Mouse (Mus musculus) splenic B cell, adult 2 months (primary cell): ENCODE measurements at regions not wholly inside any gene's neighbourhood (a gene's known extent, or its start where the extent isn't known, plus 50 kb on each side); places are given as distances from the start of the nearest gene placed in this dataset.
A peak's percentile ranks its signal among the peaks of the same experiment; 100 is the strongest.

ENCODE experiments used
- DNase-seq: peaks from one replicate; pipeline ENCODE4 v3.0.0-alpha.2; 2011; ENCODE audit warnings: low read depth, low spot score
- H3K27me3 ChIP-seq: 2 replicates; pipeline ENCODE4 v1.6.1; 2012; ENCODE audit warnings: mild to moderate bottlenecking, low read length, moderate library complexity, mixed read lengths; ENCODE audit not compliant: control insufficient read depth, poor library complexity, insufficient read depth, severe bottlenecking
- H3K36me3 ChIP-seq: 2 replicates; pipeline ENCODE4 v1.6.1; 2012; ENCODE audit warnings: mild to moderate bottlenecking, low read length, moderate library complexity, mixed read lengths; ENCODE audit not compliant: control insufficient read depth, poor library complexity, insufficient read depth, severe bottlenecking

- Histone ChIP-seq H3K36me3 (no peaks in the 10 kb centered on the region), H3K27me3 (no peaks in the 10 kb centered on the region)
- peak; percentile 75 for DNase-seq
Observed at GRCm38 (mm10) chr4:53915326-53915725, 89.5 kb downstream of the Tmem38b start.

- H3K36me3 ChIP-seq, result no peaks in the 10 kb centered on the region
- no peaks in the 10 kb centered on the region for H3K27me3 ChIP-seq
- DNase-seq, result peak; percentile 75
Observed at GRCm38 (mm10) chr4:53919188-53919587, 93.3 kb downstream of the Tmem38b start.

GRCm38 (mm10) chr4:53920587-53920986 is 94.7 kb downstream of the Tmem38b start:
- DNase-seq, result peak; percentile 31
- Histone ChIP-seq H3K36me3 (no peaks in the 10 kb centered on the region), H3K27me3 (no peaks in the 10 kb centered on the region)

GRCm38 (mm10) chr4:53931068-53931467 is 105.2 kb downstream of the Tmem38b start:
- no peak for DNase-seq
- Histone ChIP-seq H3K27me3 (no peaks in the 10 kb centered on the region), H3K36me3 (no peaks in the 10 kb centered on the region)

- Histone ChIP-seq H3K36me3 (no peaks in the 10 kb centered on the region), H3K27me3 (no peaks in the 10 kb centered on the region)
- DNase-seq, result peak; percentile 61
Observed at GRCm38 (mm10) chr4:53931499-53931898, 105.7 kb downstream of the Tmem38b start.

- no peaks in the 10 kb centered on the region for H3K27me3 ChIP-seq
- no peak for DNase-seq
Observed at GRCm38 (mm10) chr4:53935306-53935705, 109.5 kb downstream of the Tmem38b start.

GRCm38 (mm10) chr4:53948736-53949135 is 122.9 kb downstream of the Tmem38b start:
- H3K27me3 ChIP-seq, result no peaks in the 10 kb centered on the region
- no peak for DNase-seq

More at GRCm38 (mm10) chr4:53935306-53935705, 109.5 kb downstream of the Tmem38b start:
- H3K36me3 ChIP-seq, result no peaks in the 10 kb centered on the region

GRCm38 (mm10) chr4:53949164-53949563 is 123.3 kb downstream of the Tmem38b start:
- H3K27me3 ChIP-seq, result no peaks in the 10 kb centered on the region
- no peak for DNase-seq
- H3K36me3 ChIP-seq, result no peaks in the 10 kb centered on the region

More at GRCm38 (mm10) chr4:53948736-53949135, 122.9 kb downstream of the Tmem38b start:
- no peaks in the 10 kb centered on the region for H3K36me3 ChIP-seq

- H3K27me3 ChIP-seq, result no peaks in the 10 kb centered on the region
- H3K36me3 ChIP-seq, result no peaks in the 10 kb centered on the region
- no peak for DNase-seq
Observed at GRCm38 (mm10) chr4:53950496-53950895, 124.7 kb downstream of the Tmem38b start.

GRCm38 (mm10) chr4:53951003-53951733 is 125.3 kb downstream of the Tmem38b start:
- Histone ChIP-seq H3K36me3 (no peaks in the 10 kb centered on the region), H3K27me3 (no peaks in the 10 kb centered on the region)
- DNase-seq, result no peak

GRCm38 (mm10) chr4:53951734-53952109 is 125.9 kb downstream of the Tmem38b start:
- Histone ChIP-seq H3K36me3 (no peaks in the 10 kb centered on the region), H3K27me3 (no peaks in the 10 kb centered on the region)
- no peak for DNase-seq

GRCm38 (mm10) chr4:53952288-53952687 is 126.4 kb downstream of the Tmem38b start:
- Histone ChIP-seq H3K27me3 (no peaks in the 10 kb centered on the region), H3K36me3 (no peaks in the 10 kb centered on the region)
- DNase-seq, result no peak

- Histone ChIP-seq H3K27me3 (no peaks in the 10 kb centered on the region), H3K36me3 (no peaks in the 10 kb centered on the region)
- DNase-seq, result no peak
Observed at GRCm38 (mm10) chr4:53962458-53962857, 136.6 kb downstream of the Tmem38b start.

GRCm38 (mm10) chr4:53970461-53970860 is 144.6 kb downstream of the Tmem38b start:
- no peaks in the 10 kb centered on the region for H3K36me3 ChIP-seq
- no peaks in the 10 kb centered on the region for H3K27me3 ChIP-seq
- DNase-seq, result no peak

- Histone ChIP-seq H3K27me3 (no peaks in the 10 kb centered on the region), H3K36me3 (no peaks in the 10 kb centered on the region)
- DNase-seq, result no peak
Observed at GRCm38 (mm10) chr4:53970960-53971359, 145.1 kb downstream of the Tmem38b start.
